Mouse (Mus musculus): ENCODE measurements at regions not wholly inside any gene's neighbourhood (a gene's known extent, or its start where the extent isn't known, plus 50 kb on each side); places are given as distances from the start of the nearest gene placed in this dataset.

DNA sequence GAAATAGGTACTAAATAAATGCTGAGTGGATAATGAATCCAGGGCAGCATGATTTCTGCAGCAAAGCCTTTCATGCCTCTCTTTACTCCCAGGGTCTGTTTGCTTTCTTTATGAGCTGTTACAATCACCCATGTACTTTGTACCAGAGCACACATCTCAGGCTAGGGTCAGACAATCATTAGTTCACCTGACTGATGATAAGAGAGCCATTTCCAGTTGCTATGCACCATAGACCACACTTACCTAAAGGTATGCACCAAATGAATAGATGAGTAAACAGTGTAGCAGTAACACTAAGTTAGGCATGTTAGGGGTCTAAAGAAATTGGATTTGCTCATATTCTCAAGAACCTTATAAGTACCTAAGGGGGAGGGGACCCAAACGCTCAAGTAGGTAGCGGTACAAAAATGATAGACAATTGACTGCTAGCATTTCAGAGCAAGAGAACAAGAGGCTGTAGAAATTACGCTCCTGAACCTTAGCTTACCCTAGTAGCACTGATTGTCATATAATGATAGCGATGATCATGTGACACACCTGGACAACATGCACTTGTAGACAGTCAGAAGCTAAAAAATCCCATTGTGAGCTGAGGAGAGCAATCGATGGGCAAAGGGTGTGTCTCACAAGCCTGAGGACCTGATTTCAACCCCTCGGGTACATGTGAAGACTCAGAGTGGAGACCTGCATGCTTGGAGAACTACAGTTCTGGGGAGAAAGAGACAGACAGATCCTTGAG lies 58.1 kb upstream of the Tenm3 start:
- no peak overlapping the region for H3K4me3 ChIP-seq
- H3K27me3 ChIP-seq: no peaks in the 10 kb centered on the region
- H3K4me1 ChIP-seq (replicated peaks): no peaks in the 10 kb centered on the region
- H3K9me3 ChIP-seq (replicated peaks): no peaks in the 10 kb centered on the region
- H3K36me3 ChIP-seq: no peaks in the 10 kb centered on the region
- H3K27ac ChIP-seq: no peak overlapping the region
- H3K4me2 ChIP-seq: no peak overlapping the region
- no peak overlapping the region for H3K9ac ChIP-seq
- WGBS: 80% methylated on average over 6 of the region's 6 CpGs
- ATAC-seq (replicated peaks; ENCODE audit: insufficient number of reproducible peaks, insufficient read depth, low FRiP score, low read depth): no peak

DNA sequence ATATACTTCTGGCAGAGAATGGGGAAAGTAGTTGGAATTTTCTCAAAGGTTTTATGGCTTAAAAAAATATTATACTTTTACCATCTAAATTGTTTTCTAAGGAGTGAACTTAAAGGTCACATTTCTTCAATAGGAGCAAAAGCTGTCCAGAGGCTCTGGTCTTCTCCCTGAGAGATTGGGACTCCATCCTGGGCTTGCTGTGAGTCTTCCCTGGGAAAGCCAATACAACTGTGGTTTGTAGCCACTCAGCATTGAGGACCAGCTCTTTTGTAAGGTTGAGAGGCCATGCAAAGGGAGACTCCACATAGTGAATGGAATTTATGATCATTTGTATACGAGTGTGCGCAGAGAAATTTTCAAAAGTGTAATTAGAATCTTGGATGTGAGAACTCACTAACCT lies 52.9 kb upstream of the Tenm3 start:
- 94% methylated on average over 2 of the region's 2 CpGs for WGBS
- H3K4me1 ChIP-seq (replicated peaks): no peaks in the 10 kb centered on the region
- H3K4me2 ChIP-seq: no peak overlapping the region
- no peak overlapping the region for H3K4me3 ChIP-seq
- no peaks in the 10 kb centered on the region for H3K36me3 ChIP-seq
- H3K27ac ChIP-seq: no peak overlapping the region
- H3K9me3 ChIP-seq (replicated peaks): no peaks in the 10 kb centered on the region
- ATAC-seq (replicated peaks; ENCODE audit: insufficient number of reproducible peaks, insufficient read depth, low FRiP score, low read depth): no peak
- no peaks in the 10 kb centered on the region for H3K27me3 ChIP-seq
- H3K9ac ChIP-seq: no peak overlapping the region

DNA sequence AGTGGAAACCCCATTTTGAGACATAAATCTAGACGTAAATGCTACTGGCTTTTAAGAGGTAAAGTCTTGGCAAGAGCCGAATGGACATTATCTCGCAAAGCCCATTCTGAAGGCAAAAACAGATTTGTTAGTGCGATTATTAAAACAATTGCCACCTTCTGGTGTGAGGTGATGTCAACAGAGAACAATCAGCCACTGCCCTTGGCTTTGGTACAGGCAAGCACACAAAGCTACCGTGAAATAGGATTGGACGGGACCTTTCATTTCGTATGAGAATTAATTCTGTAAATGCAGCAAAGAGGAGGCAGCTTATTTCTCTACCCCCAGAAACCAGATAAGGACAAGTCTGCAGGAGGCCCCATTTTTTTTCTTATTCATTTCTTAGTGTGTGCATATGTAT lies 52.5 kb upstream of the Tenm3 start:
- Histone ChIP-seq H3K9ac (no peak overlapping the region), H3K36me3 (no peaks in the 10 kb centered on the region), H3K9me3 (replicated peaks) (no peaks in the 10 kb centered on the region), H3K27me3 (no peaks in the 10 kb centered on the region), H3K4me3 (no peak overlapping the region), H3K27ac (no peak overlapping the region), H3K4me1 (replicated peaks) (no peaks in the 10 kb centered on the region), H3K4me2 (no peak overlapping the region)
- no peak for ATAC-seq (replicated peaks; ENCODE audit: insufficient number of reproducible peaks, insufficient read depth, low FRiP score, low read depth)
- WGBS: 63% methylated on average over 7 of the region's 7 CpGs

GRCm38 (mm10) chr8:48895586-48895985 lies 51.8 kb upstream of the Tenm3 start:
- Histone ChIP-seq H3K9ac (no peak overlapping the region), H3K4me2 (no peak overlapping the region), H3K4me1 (replicated peaks) (no peaks in the 10 kb centered on the region), H3K27me3 (no peaks in the 10 kb centered on the region), H3K27ac (no peak overlapping the region), H3K4me3 (no peak overlapping the region), H3K9me3 (replicated peaks) (no peaks in the 10 kb centered on the region), H3K36me3 (no peaks in the 10 kb centered on the region)
- 48% methylated on average over 8 of the region's 8 CpGs for WGBS
- ATAC-seq (replicated peaks; ENCODE audit: insufficient number of reproducible peaks, insufficient read depth, low FRiP score, low read depth): no peak
